Comparison of ENCODE assay signal across 8 mouse cellular contexts in genomic region chr13:34077492-34078271, GRCm38 (mm10). TPM values are rescaled to one million over a fixed set of nuclear protein-coding genes. Genes with fewer than 3 reads are reported as not detected.
DNase-seq lines count a peak whose midpoint lies in the region; ATAC-seq and TF ChIP-seq lines count a peak whose summit lies in the region.

Gene Tubb2a, minus strand, starts transcription at chr13:34078007.

- no peaks in the 10 kb centered on the region for H3K27me3 ChIP-seq in lung, embryonic 15.5 days

- H3K4me2 ChIP-seq in lung, embryonic 15.5 days = peak within 1 kb of the TSS; percentile 88

- H3K4me3 ChIP-seq in lung, embryonic 15.5 days = peak within 1 kb of the TSS; percentile 67
- H3K4me3 ChIP-seq in olfactory bulb, adult 2 months (ENCODE audit: insufficient read depth, low read depth, low read length) = peak within 1 kb of the TSS; percentile 86

- H3K9ac ChIP-seq in lung, embryonic 15.5 days = peak within 1 kb of the TSS; percentile 64

- H3K36me3 ChIP-seq in lung, embryonic 15.5 days = 0 out of 2 replicates have a peak, but pooled peaks cover 4% of the 10 kb centered on the region

- peak; percentile 99 for TF ChIP-seq POLR2A in olfactory bulb, adult 2 months (IDR thresholded peaks at IDR 0.05; ENCODE audit: insufficient read depth, low read depth, low read length)

- peaks cover 16% of the 10 kb centered on the region for H3K4me1 ChIP-seq in lung, embryonic 15.5 days
- H3K4me1 ChIP-seq in olfactory bulb, adult 2 months (ENCODE audit: control insufficient read depth, insufficient read depth, low read length) = peaks cover 16% of the 10 kb centered on the region

- TF ChIP-seq CTCF in olfactory bulb, adult 2 months (IDR thresholded peaks at IDR 0.05; ENCODE audit: insufficient read depth, low read depth, low read length) = peak; percentile 20

- peak; percentile 93 for DNase-seq in Muller cell, postnatal 12 days (ENCODE audit: inconsistent ontology term)
- DNase-seq in cerebellum, adult 9-10 months = peak; percentile 89
- DNase-seq in layer of hippocampus, adult 9-10 months (ENCODE audit: low spot score) = peak; percentile 69
- peak; percentile 82 to 84 for DNase-seq in thymus, adult 18-20 months

- ATAC-seq in frontal cortex, adult (ENCODE audit: low TSS enrichment) = peak; percentile 80
- peak; percentile 80 to 84 for ATAC-seq in hematopoietic stem cell, adult 5-6 weeks (replicated peaks in 1 of 2; ENCODE audit: insufficient read depth in 1 of 2, low FRiP score in 2 of 2, low TSS enrichment in 1 of 2, low read depth in 1 of 2, poor library complexity in 2 of 2, severe bottlenecking in 2 of 2)
- peak; percentile 90 for ATAC-seq in lung, embryonic 15.5 days (ENCODE audit: borderline replicate concordance, extremely low read depth, low FRiP score, low TSS enrichment)

- peak within 1 kb of the TSS; percentile 55 for H3K27ac ChIP-seq in lung, embryonic 15.5 days
- peak within 1 kb of the TSS; percentile 90 for H3K27ac ChIP-seq in olfactory bulb, adult 2 months (ENCODE audit: insufficient read depth, low read depth, low read length)

- under 1% methylated on average over 45 of the region's 45 CpGs for WGBS in lung, embryonic 15.5 days
- under 1% methylated on average over 45 of the region's 45 CpGs for WGBS in olfactory bulb, adult 2 months

- no peaks in the 10 kb centered on the region for H3K9me3 ChIP-seq in lung, embryonic 15.5 days

RNA-seq across cellular contexts. Expression of gene Tubb2a, which starts in this region (rescaled TPM):
- 4.8 and 7.3 TPM in 2 replicates for total RNA-seq in hematopoietic stem cell, adult 5-6 weeks (2017)
- polyA plus RNA-seq in lung, embryonic 15.5 days (2015; fragmentation: Nextera tagmentation; extraction: Ambion mirVana) = 180 and 197 TPM in 2 replicates
- polyA plus RNA-seq in olfactory bulb, adult 2 months (2012; ENCODE audit: insufficient read depth, insufficient read length, low replicate concordance, missing spikeins) = not detected in 2 replicates

Comparison
In these comparisons a context has a peak if more than half of its experiments do, and no peak if none do; other contexts are left out.
1. Peak in every context shown above with its lines: DNase-seq, ATAC-seq, H3K4me3 ChIP-seq and H3K27ac ChIP-seq.